Mouse (Mus musculus) lung, adult 2 months (tissue): Measurements from ENCODE around the gene Gsdme.

Experiments
- CTCF ChIP-seq: fragments of 200-500 bp; IDR thresholded peaks from 2 replicates; pipeline ENCODE4 v1.5.1; 2011; ENCODE audit warnings: mild to moderate bottlenecking, low read length, control low read depth; ENCODE audit not compliant: insufficient read depth
- POLR2A ChIP-seq: fragments of 200-500 bp; IDR thresholded peaks from 2 replicates; pipeline ENCODE4 v1.6.1; 2011; ENCODE audit warnings: low read depth, mild to moderate bottlenecking, control low read depth, low read length, borderline replicate concordance; ENCODE audit errors: extremely low read depth

DNA sequence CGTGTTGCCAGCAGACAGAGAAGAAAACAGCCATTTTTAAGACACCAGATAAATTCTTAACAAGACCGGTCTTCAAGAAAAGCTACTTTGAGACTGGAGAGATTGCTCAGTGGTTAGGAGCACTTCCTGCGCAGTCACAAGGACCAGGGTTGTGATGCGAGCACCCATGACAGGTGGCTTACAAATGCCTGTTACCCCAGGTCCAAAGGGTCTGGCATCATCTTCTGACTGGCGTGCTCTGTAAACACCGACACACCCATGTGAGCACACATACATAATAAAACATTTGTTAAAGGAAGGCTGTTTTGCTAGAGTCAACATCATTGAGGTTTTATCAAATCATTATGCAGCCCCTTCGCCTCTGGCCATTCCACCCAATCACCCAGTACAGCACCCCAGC lies 16.0 kb upstream of the Gsdme start:
- no peak for TF ChIP-seq POLR2A
- TF ChIP-seq CTCF, result no peak
